Mouse (Mus musculus) embryonic facial prominence, embryonic 15.5 days (tissue): ENCODE data around the gene Olfr552. TPM values are rescaled to one million over a fixed set of nuclear protein-coding genes. Genes with fewer than 3 reads are reported as not detected.
"Not testable (repeated sequence)": the region's sequence is repeated elsewhere in the genome, so short reads cannot be mapped to it uniquely, and the experiment has no call there.

Experiments
- ATAC-seq: fragments of 200-750 bp; cut with Nextera tagmentation; 2 replicates; pipeline ENCODE4 v1.8.0; 2017; ENCODE audit warnings: low read depth, moderate TSS enrichment; ENCODE audit not compliant: insufficient number of reproducible peaks, low FRiP score, low TSS enrichment
- H3K27ac ChIP-seq: fragments of 300-500 bp; sonication (generic); replicated peaks from 2 replicates; pipeline ENCODE4 v1.5.1; 2015; ENCODE audit warnings: mild to moderate bottlenecking, inconsistent platforms
- H3K27me3 ChIP-seq: fragments of 300-500 bp; sonication (generic); 2 replicates; pipeline ENCODE4 v1.6.1; 2015; ENCODE audit warnings: inconsistent platforms
- H3K36me3 ChIP-seq: fragments of 300-500 bp; sonication (generic); 2 replicates; pipeline ENCODE4 v1.6.1; 2015; ENCODE audit warnings: mild to moderate bottlenecking, inconsistent platforms
- H3K4me1 ChIP-seq: fragments of 300-500 bp; sonication (generic); 2 replicates; pipeline ENCODE4 v1.6.1; 2015; ENCODE audit warnings: inconsistent platforms
- H3K4me2 ChIP-seq: fragments of 300-500 bp; sonication (generic); replicated peaks from 2 replicates; pipeline ENCODE4 v1.6.1; 2015; ENCODE audit warnings: mild to moderate bottlenecking, inconsistent platforms
- H3K4me3 ChIP-seq: fragments of 300-500 bp; sonication (generic); replicated peaks from 2 replicates; pipeline ENCODE4 v1.5.1; 2015; ENCODE audit warnings: mild to moderate bottlenecking, inconsistent platforms
- H3K9ac ChIP-seq: fragments of 300-500 bp; sonication (generic); 2 replicates; pipeline ENCODE4 v1.6.1; 2015; ENCODE audit warnings: inconsistent platforms
- H3K9me3 ChIP-seq: fragments of 300-500 bp; sonication (generic); replicated peaks from 2 replicates; pipeline ENCODE4 v1.6.1; 2016; ENCODE audit warnings: inconsistent platforms
- WGBS: fragments of 180-500 bp; shearing (Covaris S2); methylation state at CpG from one replicate; pipeline ENCODE4 v1.1.7; 2015; 5-methylcytosine and 5-hydroxymethylcytosine counted together
- polyA plus RNA-seq: library from polyadenylated mRNA; unstranded; fragments of >200 nt; fragmentation: Nextera tagmentation; extraction: Ambion mirVana; gene quantifications from 2 replicates; pipeline ENCODE4 v1.2.1, GENCODE M21; 2015

Olfr552 gene
- polyA plus RNA-seq, 1 experiment from 2014 or later, result 0.15 TPM

- H3K9ac ChIP-seq, ATAC-seq, H3K27ac ChIP-seq, H3K36me3 ChIP-seq, H3K9me3 ChIP-seq, H3K4me3 ChIP-seq, H3K27me3 ChIP-seq, H3K4me2 ChIP-seq, H3K4me1 ChIP-seq: not testable (repeated sequence)
- 81% methylated on average over 19 of the region's 19 CpGs for WGBS
Observed at GRCm38 (mm10) chr7:102620368-102620767, 22.8 kb downstream of the Olfr552 start.

- Histone ChIP-seq H3K27ac (no peak overlapping the region), H3K4me3 (no peak overlapping the region), H3K4me1 (no peaks in the 10 kb centered on the region), H3K36me3 (no peaks in the 10 kb centered on the region), H3K4me2 (no peak overlapping the region), H3K9ac (no peak overlapping the region), H3K27me3 (no peaks in the 10 kb centered on the region), H3K9me3 (no peaks in the 10 kb centered on the region)
- WGBS, result 30% methylated on average over 3 of the region's 3 CpGs
- ATAC-seq, result no peak
Observed at GRCm38 (mm10) chr7:102636665-102637064, 39.1 kb downstream of the Olfr552 start.

DNA sequence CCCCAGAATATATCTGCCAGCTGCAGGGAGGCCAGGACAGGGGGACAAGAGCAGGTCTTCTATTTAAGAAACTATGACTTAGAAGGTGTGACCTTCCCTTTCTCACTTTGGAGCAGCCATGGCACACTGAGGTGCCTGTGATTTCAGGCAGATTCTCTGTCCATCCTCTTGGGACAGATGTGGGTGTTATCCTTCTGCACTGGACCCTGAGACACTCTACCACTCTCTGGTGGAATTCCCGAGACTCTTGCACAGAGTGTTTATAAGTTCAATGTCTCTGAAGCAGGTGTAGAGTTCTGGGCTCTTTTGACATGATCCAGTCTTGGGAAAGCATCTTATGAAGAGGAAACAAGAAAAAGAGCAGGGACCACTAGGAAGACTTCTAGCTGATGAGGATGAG lies 40.6 kb downstream of the Olfr552 start, which contains the start of gene Olfr554:
Gene Olfr554 (plus strand): TSS at position 301 of the 400 bp plus-strand sequence.
- no peak for ATAC-seq
- 73% methylated on average over 1 of the region's 1 CpGs for WGBS

GRCm38 (mm10) chr7:102644945-102645344 lies 47.4 kb downstream of the Olfr552 start:
- H3K27me3 ChIP-seq, H3K9ac ChIP-seq, ATAC-seq, H3K4me3 ChIP-seq, H3K27ac ChIP-seq, H3K36me3 ChIP-seq, H3K9me3 ChIP-seq, H3K4me1 ChIP-seq, H3K4me2 ChIP-seq: not testable (repeated sequence)
- WGBS, result 78% methylated on average over 4 of the region's 4 CpGs

More for the DNA sequence above, 40.6 kb downstream of the Olfr552 start, which contains the start of gene Olfr554:
- Histone ChIP-seq H3K4me1 (no peaks in the 10 kb centered on the region), H3K9me3 (no peaks in the 10 kb centered on the region), H3K4me2 (no peak within 1 kb of the TSS), H3K27me3 (no peaks in the 10 kb centered on the region), H3K4me3 (no peak within 1 kb of the TSS), H3K9ac (no peak within 1 kb of the TSS), H3K27ac (no peak within 1 kb of the TSS), H3K36me3 (no peaks in the 10 kb centered on the region)

Other genes starting within 250 kb of the Olfr552 start
- gene Rrm1, start 156.1 kb upstream of the Olfr552 start, polyA plus RNA-seq, result 119 and 125 TPM in 2 replicates
- 0.51 and 0.68 TPM in 2 replicates for gene Olfr543, start 116.1 kb upstream of the Olfr552 start, polyA plus RNA-seq
- gene Olfr544, start 109.5 kb upstream of the Olfr552 start, polyA plus RNA-seq, result 0.68 and 0.71 TPM in 2 replicates
- gene Olfr545, start 98.2 kb upstream of the Olfr552 start, polyA plus RNA-seq, result 0.13 TPM in 1 of 2 replicates, not detected in the other
- gene Olfr547, start 63.0 kb upstream of the Olfr552 start, polyA plus RNA-seq, result not detected in 2 replicates
- gene Olfr548-ps1, start 56.9 kb upstream of the Olfr552 start, polyA plus RNA-seq, result 0.11 and 0.12 TPM in 2 replicates
- gene Olfr549, start 47.9 kb upstream of the Olfr552 start, polyA plus RNA-seq, result 0.08 and 0.16 TPM in 2 replicates
- gene Trim21, start 32.3 kb upstream of the Olfr552 start, polyA plus RNA-seq, result 0.54 and 0.81 TPM in 2 replicates
- 0.20 and 0.68 TPM in 2 replicates for gene Olfr550, start 26.3 kb upstream of the Olfr552 start, polyA plus RNA-seq
- gene Olfr551, start 5.9 kb upstream of the Olfr552 start, polyA plus RNA-seq, result 0.07 TPM in 1 of 2 replicates, not detected in the other
- gene Olfr553, start 20.4 kb downstream of the Olfr552 start, polyA plus RNA-seq, result 0.14 and 0.21 TPM in 2 replicates
- 0.17 TPM in 1 of 2 replicates, not detected in the other for gene Olfr554, start 40.7 kb downstream of the Olfr552 start, polyA plus RNA-seq
- not detected in 2 replicates for gene Olfr555, start 61.1 kb downstream of the Olfr552 start, polyA plus RNA-seq
- gene Olfr556, start 67.1 kb downstream of the Olfr552 start, polyA plus RNA-seq, result not detected in 2 replicates
- gene Trim68, start 89.6 kb downstream of the Olfr552 start, polyA plus RNA-seq, result 14.9 and 17.4 TPM in 2 replicates
- 0.09 and 0.16 TPM in 2 replicates for gene Olfr557, start 98.1 kb downstream of the Olfr552 start, polyA plus RNA-seq
- gene Olfr558, start 104.4 kb downstream of the Olfr552 start, polyA plus RNA-seq, result 0.62 and 0.71 TPM in 2 replicates
- gene Olfr33, start 121.3 kb downstream of the Olfr552 start, polyA plus RNA-seq, result 0.11 and 0.41 TPM in 2 replicates
- not detected in 2 replicates for gene Olfr559, start 129.7 kb downstream of the Olfr552 start, polyA plus RNA-seq
- gene Olfr560, start 161.6 kb downstream of the Olfr552 start, polyA plus RNA-seq, result 0.08 TPM in 1 of 2 replicates, not detected in the other
- gene Olfr78, start 161.7 kb downstream of the Olfr552 start, polyA plus RNA-seq, result 0.18 and 0.35 TPM in 2 replicates
- 0.09 and 0.25 TPM in 2 replicates for gene Olfr561, start 173.5 kb downstream of the Olfr552 start, polyA plus RNA-seq
- not detected in 2 replicates for gene Olfr564, start 205.7 kb downstream of the Olfr552 start, polyA plus RNA-seq